Mouse (Mus musculus): ENCODE measurements around the gene Raph1. TPM values are rescaled to one million over a fixed set of nuclear protein-coding genes. Genes with fewer than 3 reads are reported as not detected.

Gene Raph1
- total RNA-seq, 2 experiments from 2014 or later = 155 to 156 TPM

DNA sequence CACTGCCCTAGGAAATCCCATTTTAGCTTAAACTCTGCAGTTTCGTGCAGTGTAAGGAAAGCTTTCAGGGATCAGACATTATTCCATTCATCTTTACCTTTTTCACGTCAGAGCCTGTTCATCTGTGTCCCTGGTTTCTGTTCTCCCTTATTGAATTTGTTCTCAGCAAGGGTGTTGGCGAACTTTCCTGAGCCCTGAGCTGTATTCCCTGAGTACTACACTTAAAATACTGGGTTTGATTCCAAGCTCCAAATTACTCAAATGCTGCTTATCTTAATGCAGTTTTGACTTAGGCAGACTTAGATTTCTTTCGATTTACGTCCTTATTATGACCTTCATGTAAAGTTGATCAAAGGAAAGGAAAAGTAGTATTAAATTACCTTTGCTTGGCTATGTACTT, 417 bp upstream of the Raph1 start:
- intact Hi-C loops (cut with DNase I) = loop anchor here (2.0 to 10.0 kb wide), 6 partner anchors 40 to 387 kb away; partner anchors contain the start of gene Cd28
- no peak for DNase-seq

DNA sequence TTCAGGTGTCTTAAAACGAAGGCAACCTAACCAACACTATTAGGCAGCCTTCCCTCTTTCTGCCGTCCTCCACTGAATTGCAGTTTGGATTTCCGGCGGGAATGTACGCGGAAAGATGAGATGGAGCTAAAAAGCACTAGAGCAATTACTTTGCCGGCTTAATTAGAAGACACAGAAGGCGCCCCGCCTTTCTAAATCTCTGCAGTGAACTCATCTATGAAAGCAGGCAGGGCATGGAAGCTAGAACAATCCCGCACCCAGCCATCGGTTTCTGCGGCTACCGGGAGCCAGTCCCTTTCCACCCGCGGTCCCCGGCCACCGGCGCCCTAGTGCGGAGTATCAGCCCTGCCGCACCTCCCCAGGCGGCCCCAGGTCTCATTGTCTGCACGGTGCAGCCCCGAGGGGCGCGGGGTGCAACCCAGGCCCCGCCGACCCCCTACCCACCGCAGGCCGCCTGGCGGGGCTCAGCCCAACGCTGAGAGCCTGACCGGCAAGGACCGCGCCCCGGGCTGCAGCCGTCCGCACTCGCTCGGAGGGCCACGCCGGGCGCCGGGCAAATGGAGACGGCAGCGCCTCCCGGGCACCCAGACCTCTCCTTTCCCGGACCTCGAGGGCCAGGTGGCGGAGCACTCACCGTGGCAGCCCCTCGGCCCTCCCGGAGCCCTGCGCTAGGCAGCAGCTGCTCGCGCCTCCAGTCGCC, 823 bp downstream of the Raph1 start:
- intact Hi-C loops (cut with DNase I) = loop anchor here (2.0 to 10.0 kb wide), 6 partner anchors 41 to 389 kb away; partner anchors contain the start of gene Cd28
- peak in 1 of 2 experiments; percentile 53 for DNase-seq

DNA sequence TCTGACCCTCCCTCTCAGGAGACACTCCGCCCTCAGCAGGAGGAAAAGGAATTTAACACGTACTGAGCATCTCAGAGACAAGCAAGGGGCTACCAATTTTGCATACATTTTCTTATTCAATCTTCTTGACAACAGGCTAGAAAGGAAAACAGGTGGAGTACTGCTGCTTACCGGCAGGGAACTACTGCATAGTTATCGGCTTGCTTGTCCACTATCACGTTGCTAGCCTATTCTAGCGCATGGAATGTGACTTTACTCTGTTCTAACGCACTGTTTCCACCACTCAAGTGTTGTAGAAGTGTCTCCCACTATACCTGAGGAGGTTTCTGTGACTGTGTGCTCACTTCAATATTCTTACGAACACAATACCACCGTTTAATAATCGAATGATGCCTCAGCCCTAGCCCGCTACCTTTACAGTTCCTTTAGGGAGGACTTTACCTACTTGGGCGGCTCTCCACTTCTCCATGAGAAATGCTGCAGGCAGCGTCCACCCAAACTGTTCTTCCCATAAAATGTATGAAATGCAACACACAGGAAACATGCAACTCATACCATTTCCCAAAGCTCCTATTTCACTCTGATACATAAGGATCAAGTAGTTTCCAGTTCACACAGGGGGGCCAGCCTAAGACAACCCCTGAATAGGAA, 1.5 kb downstream of the Raph1 start:
- intact Hi-C loops (cut with DNase I) = loop anchor here (5.0 to 10.0 kb wide), 5 partner anchors 42 to 389 kb away; partner anchors contain the start of gene Cd28
- peak in 1 of 2 experiments; percentile 19 for DNase-seq

DNA sequence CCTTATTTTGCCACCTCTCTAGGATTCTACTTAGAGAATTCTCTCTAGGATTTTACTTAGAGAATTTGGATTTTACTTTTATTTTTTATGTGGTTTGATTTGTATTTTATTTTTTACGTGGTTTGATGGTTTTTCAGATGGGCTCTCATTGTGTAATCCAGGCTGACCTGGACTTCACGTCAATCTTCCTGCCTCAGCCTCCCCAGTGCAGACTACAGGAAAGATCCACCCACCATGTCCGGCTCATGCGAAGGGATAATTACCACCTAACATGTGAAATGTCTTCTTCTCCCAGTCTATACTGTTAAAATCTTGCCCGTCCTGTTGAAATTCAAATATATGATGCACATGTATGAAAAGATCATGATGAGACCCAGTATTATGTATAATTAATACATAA, 2.2 kb downstream of the Raph1 start:
- intact Hi-C loops (cut with DNase I) = loop anchor here (5.0 to 10.0 kb wide), 5 partner anchors 43 to 390 kb away; partner anchors contain the start of gene Cd28

DNA sequence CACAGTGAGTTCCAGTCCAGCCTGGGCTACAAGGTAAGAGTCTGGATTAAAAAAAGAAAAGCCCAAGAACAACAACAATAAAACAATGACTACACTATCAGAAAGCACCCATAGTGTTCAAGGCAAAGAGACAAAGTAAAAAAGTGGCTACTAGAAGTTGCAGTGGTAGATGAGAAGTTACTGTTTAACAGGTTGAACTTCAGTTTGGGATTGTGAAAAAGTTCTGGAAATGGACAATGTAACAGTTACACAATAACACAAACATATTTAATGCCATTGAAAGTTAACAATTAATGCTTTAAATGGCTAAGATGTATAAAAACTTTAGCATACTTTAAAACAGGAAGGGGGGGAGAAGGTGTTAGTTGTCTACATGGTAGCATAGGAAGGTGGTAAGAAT, 3.9 kb downstream of the Raph1 start:
- no peak for DNase-seq
- intact Hi-C loops (cut with DNase I) = loop anchor here (10.0 kb wide), 1 partner anchor 392 kb away; no protein-coding TSS in a partner anchor

More for the DNA sequence above, 2.2 kb downstream of the Raph1 start:
- DNase-seq = no peak

DNA sequence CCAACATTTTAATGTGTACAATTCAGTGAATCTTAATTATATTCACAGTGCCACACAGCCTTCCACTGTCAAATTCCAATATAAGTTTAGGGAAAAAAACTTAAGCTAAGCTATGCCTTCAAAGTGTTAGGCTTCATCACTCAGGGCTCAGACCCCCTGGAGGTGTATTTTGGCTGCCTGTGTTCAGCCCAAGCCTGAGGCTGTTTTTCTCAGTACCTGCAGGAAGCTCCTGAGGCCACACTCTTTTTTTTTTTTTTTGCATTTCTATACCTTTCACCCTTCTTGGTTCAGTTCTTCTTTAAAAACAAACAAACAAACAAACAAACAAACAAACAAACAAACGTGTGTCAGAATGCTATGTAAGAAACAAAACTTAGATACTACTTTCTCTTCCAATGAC, 23.2 kb downstream of the Raph1 start:
- no peak for DNase-seq
- intact Hi-C loops (cut with DNase I) = no loop called here

DNA sequence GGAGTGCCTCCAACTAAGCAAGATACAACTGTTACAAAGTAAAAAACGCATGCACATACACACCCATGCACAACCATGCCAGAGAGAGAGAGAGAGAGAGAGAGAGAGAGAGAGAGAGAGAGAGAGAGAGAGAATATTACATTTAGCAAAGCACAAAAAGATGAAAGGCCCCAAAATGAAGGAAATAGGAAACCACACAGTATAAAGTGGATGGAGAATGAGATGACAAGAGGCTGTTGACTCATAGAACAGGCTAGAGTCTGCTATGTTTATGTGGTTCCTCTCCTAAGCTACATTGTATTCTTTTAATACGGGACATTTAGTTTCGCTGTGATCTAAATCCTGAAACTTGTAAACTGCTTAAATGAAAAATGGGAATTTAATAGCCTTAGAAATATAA, 27.6 kb downstream of the Raph1 start:
- intact Hi-C loops (cut with DNase I) = no loop called here
- no peak for DNase-seq

DNA sequence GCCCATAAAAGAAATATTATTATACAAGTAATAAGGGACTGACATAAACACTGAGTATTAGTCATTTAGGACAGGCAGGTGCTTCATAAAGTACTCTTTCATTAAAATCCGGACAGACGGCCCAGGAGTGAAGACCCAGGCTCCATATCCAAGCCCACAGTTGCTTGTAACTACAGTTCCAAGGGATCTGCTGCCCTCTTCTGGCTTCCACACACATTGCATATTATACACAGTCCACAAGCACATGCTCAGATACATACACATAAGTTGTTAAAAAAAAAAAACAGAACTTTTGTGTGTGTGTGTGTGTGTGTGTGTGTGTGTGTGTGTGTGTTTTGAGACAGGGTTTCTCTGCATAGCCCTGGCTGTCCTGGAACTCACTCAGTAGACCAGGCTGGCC, 32.0 kb downstream of the Raph1 start:
- peak; percentile 21 to 36 for DNase-seq
- intact Hi-C loops (cut with DNase I) = no loop called here

DNA sequence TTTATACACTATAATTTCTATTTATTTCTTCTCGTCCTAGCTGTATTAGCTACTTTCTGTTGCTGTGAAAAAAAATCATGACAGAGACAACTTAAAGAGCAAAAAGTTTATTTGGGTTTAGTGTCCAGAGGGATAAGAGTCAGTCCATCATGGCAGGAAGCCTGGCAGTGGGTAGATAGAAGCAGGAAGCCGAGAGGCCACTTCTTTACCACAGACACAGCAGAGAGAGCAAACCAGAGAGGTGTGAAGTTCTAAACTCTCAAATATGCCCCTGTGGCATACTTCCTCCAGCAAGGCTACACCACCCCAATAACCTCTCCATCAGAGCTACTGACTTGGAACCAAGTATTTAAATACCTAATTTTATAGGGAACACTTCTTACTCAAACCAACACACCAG, 36.3 kb downstream of the Raph1 start:
- intact Hi-C loops (cut with DNase I) = no loop called here
- DNase-seq = no peak

DNA sequence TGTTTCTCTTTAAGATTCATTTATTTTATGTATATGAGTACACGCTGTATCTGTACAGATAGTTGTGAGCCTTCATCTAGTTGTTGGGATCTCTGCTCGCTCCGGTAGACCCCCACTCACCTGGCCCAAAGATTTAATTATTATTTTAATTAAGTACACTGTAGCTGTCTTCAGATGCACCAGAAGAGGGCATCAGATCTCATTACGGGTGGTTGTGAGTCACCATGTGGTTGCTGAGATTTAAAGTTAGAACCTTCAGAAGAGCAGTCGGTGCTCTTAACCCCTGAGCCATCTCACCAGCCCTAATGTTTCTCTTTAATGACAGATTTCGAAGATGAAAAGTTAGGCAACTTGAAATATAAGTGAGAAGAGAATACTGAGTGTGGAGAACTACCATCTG, 36.8 kb downstream of the Raph1 start:
- intact Hi-C loops (cut with DNase I) = no loop called here
- no peak for DNase-seq

DNA sequence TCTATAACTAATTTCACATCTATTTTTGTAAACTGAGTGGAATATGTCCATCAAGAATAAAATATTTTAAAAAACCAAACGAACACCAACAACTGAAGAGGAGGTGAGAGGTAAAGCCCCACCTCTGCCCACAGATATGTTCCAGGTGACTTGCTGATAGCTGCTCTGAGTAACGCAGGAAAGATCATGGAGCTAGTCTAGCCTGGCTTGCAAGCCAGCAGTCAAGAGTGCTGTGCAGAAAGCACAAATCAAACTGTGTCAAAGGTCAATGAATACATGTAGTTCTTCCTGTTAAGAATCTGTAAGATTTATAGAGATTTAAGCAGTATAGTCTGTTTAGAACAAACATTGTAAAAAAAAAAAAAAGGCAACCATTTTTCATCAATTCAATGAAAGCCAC, 56.3 kb downstream of the Raph1 start:
- DNase-seq = no peak
- intact Hi-C loops (cut with DNase I) = no loop called here

DNA sequence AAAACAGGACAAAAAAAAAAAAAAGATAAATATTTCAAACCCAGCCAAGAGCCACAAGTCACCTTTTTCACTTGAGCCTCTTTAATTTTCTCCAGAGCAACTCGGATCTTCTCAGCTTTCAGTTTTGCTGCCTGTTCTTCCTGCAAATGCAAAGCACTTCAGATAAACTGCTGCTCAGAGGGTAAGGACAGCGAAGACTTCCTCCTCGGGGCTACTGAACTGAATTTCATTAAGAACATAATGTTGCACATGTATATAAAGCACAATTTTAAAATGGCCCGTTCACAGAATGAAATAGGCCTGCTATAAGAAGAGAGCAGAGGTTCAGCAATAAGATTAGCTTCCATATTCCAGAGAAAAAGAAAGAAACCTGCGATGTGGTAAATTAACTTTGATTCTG, 63.4 kb downstream of the Raph1 start:
- no peak for DNase-seq
- intact Hi-C loops (cut with DNase I) = no loop called here

DNA sequence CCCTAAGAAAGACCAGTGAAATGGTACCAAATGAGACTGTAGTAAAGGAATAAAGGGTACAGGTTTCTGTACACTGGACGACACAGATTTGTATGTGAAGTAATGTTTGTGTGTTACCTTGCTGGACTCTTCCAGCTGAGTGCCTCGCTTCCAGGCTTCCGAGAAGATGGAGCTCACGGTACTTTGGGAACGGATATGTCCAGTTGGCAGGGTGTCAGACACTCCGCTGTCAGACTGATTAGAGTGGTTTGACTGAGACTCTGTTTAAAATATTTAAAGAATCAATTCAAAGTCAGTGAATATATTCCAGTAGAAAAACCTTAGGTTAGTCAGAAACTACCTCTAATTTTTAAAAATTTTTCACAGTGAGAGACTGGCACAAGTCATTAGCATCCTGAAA, 73.5 kb downstream of the Raph1 start:
- intact Hi-C loops (cut with DNase I) = loop anchor here (5.0 kb wide), 1 partner anchor 34 kb away; no protein-coding TSS in a partner anchor
- DNase-seq = no peak

DNA sequence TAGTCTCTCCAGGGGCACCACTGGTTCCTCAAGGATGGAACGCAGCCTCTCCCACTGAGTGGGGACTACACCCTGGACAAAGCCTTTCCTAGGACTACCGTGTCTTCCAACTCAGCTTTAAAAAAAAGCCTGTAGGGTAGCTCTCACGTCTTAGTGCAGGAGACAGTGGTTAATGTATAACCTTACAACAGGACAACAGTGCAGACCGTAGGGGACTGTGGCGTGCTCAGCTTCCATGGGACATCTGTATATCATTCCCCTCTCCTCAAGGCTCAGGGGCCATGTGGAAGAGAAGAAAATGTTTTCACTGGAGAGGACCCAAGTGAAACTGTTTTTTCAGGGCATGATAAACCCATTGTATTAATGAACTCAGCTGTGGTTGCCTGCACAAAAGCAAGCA, 74.5 kb downstream of the Raph1 start:
- intact Hi-C loops (cut with DNase I) = loop anchor here (5.0 kb wide), 1 partner anchor 35 kb away; no protein-coding TSS in a partner anchor
- no peak for DNase-seq

DNA sequence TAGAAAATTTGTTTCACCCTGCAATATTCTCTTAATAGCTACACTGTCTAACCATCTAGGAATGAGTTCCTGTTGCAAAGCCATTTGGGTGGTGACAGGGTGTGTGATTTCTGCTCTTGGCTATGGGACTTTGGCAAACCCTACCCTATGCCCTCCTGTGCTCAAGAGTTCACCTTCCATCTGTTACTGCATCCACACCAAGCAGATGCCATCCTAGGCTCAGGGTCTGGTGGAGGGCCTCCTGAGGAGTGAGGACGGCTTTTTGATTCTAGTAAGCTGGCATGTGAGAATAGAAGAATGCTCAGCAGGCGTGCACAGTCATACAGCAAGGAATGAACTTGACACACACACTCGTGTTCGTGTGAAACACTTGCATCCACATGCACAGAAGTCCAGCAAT, 76.4 kb downstream of the Raph1 start:
- no peak for DNase-seq
- intact Hi-C loops (cut with DNase I) = loop anchor here (5.0 kb wide), 1 partner anchor 37 kb away; no protein-coding TSS in a partner anchor

DNA sequence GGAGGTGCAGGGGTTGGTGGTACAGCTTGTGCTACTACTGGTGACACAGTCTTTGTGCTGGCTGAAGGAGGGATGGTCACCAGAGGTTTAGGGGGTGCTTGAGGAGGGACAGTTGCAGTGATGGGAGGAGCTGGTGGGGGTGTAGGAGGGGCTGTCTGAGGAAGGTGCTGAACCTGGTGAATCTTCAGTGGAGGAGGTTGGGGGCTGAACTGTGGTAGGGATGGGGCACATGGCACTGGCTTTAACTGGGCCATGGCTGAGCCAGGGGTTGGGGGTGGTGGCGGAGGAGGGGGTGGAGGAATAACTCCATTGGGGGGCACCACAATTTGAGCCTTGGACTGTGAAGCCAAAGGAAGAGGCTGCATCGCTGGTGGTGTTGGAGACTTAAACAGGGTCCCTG, 77.2 kb downstream of the Raph1 start:
- DNase-seq = no peak
- intact Hi-C loops (cut with DNase I) = loop anchor here (5.0 kb wide), 1 partner anchor 38 kb away; no protein-coding TSS in a partner anchor

DNA sequence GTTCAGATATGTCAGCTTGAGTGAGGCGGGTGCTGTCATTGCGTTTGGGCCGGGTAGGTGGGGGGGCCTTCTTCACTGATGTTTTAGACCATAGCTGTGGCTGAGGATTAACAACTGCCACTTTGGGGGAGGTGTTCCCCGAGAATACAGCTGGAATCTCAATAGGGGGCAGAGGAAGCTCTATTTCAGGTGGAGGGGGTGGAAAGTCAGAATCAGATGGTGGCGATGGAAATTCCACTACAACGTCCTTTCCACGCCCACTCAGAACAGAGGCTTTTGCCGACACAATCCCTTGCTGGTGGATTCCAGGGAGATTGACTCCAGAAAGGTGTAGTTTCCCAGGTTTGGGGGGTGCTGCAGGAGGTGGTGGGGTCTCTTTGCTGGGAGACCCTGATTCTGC, 78.3 kb downstream of the Raph1 start:
- DNase-seq = no peak
- intact Hi-C loops (cut with DNase I) = no loop called here

DNA sequence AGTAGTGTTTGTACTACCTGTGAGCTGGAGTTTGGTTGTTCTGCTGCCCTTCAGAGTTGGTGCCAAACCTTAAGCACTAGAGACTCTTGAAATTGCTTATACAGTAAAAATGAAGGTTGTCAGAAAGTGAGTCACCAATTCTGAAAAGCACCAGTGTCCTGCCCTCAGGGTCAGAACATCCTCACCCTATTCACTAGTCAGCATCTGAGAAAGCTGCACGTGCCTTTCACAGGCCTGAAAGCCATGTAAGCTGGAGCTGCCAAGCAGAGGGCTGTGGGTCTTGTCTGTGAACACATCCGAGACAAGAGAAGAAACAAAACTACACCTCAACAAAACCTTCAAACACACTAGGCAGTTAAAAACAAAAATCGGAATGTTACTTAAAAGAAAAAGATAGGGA, 81.3 kb downstream of the Raph1 start:
- DNase-seq = no peak
- intact Hi-C loops (cut with DNase I) = no loop called here

DNA sequence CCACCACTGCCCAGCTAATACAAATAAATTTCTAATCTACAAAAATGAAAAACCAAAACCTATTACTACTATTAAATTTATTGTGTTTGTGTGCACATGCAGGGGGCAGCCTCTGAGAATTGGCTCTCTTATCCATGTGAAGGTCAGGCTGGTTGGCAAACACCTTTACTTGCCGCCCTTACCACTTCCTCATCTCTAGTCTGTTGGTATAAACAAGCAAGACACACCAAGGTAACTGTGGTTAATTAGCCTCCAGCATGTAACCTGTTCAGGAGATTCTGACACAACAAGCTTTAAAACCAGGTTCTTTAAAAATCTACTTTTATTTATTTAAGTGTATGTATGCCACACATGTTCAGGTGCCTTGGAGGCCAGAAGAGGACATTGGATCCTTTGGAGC, 84.0 kb downstream of the Raph1 start:
- intact Hi-C loops (cut with DNase I) = no loop called here
- DNase-seq = no peak

DNA sequence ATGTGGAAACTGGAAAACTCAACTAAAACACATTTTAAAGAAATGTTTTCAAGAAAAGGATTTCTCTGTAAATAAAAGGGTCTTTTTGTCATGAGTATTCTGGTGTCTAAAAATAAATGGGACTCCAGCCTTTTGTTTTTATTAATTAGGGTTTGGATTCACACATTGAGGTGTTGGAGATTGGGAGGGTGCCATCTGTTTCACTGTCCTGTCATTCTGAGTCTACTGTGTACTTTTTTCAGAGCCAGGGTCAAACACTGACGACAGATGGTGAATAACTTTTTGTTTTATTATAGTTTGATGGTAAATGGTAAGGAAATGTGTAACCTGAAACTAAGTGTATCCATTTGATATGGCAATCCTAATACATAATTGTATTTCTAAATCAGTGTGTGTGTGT, 85.3 kb downstream of the Raph1 start:
- intact Hi-C loops (cut with DNase I) = no loop called here
- DNase-seq = no peak

DNA sequence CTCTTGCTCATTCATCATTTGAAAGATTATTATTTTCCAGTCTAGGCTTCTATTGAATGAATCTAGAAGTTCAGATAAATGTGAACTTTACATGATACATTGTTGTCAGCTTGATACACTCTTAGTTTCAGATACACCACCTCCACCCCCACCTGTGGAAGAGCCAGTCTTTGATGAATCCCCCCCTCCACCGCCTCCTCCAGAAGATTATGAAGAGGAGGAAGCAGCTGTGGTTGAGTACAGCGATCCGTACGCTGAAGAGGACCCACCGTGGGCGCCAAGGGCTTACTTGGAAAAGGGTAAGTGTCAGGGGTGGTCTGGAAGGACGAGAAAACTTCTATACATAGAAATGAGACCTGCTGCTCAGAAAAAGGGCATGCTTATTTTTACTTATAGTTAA, 96.4 kb downstream of the Raph1 start:
- intact Hi-C loops (cut with DNase I) = no loop called here
- no peak for DNase-seq

DNA sequence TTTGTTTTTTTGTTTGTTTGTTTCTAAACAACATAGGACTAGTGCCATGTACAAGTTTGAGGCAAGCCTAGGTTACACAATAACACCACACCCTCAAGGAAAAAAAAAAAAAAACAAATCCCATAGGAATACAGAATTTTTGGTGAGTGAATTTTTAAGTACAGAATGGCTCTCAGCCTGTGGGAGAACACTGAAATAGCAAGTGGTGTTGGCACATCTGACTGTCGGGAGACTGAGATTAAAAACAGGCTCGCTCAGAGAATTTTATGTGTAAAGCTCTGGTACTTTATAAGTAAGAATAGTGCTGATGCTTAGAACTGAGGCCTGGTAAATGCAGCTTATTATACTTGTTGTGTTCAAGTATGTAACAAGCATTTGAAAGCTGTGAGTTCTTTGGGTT, 97.4 kb downstream of the Raph1 start:
- DNase-seq = no peak
- intact Hi-C loops (cut with DNase I) = no loop called here

All from heart, postnatal 14 days (tissue).